Mouse (Mus musculus): Measurements from ENCODE around the gene Arid5b.

Gene Arid5b

GRCm38 (mm10) chr10:68278632-68279361 lies at the start of gene Arid5b:
TSS of gene Arid5b (minus strand) at chr10:68278740.
- peak; percentile 76 for DNase-seq

- no peak for DNase-seq
Measured at GRCm38 (mm10) chr10:68325378-68325777, 46.8 kb upstream of the Arid5b start.

GRCm38 (mm10) chr10:68324061-68324460 lies 45.5 kb upstream of the Arid5b start:
- no peak for DNase-seq

GRCm38 (mm10) chr10:68323167-68323566 lies 44.6 kb upstream of the Arid5b start:
- no peak for DNase-seq

- no peak for DNase-seq
Measured at GRCm38 (mm10) chr10:68320986-68321385, 42.4 kb upstream of the Arid5b start.

GRCm38 (mm10) chr10:68320496-68320895 lies 42.0 kb upstream of the Arid5b start:
- DNase-seq = no peak

- DNase-seq = no peak
Measured at GRCm38 (mm10) chr10:68319438-68319837, 40.9 kb upstream of the Arid5b start.

- DNase-seq = no peak
Measured at GRCm38 (mm10) chr10:68318438-68318979, 40.0 kb upstream of the Arid5b start.

GRCm38 (mm10) chr10:68312734-68313133 lies 34.2 kb upstream of the Arid5b start:
- no peak for DNase-seq

- no peak for DNase-seq
Measured at GRCm38 (mm10) chr10:68301013-68301412, 22.5 kb upstream of the Arid5b start.

GRCm38 (mm10) chr10:68289465-68289864 lies 10.9 kb upstream of the Arid5b start:
- DNase-seq = no peak

- DNase-seq = peak; percentile 82
Measured at GRCm38 (mm10) chr10:68282466-68283391, 4.2 kb upstream of the Arid5b start.

- DNase-seq = no peak
Measured at GRCm38 (mm10) chr10:68281775-68282106, 3.2 kb upstream of the Arid5b start.

GRCm38 (mm10) chr10:68281076-68281774 lies 2.7 kb upstream of the Arid5b start:
- DNase-seq = peak; percentile 18

- DNase-seq = peak; percentile 80
Measured at GRCm38 (mm10) chr10:68279516-68280501, 1.3 kb upstream of the Arid5b start.

- DNase-seq = peak; percentile 41
Measured at GRCm38 (mm10) chr10:68277671-68278151, 829 bp downstream of the Arid5b start.

- DNase-seq = peak; percentile 68
Measured at GRCm38 (mm10) chr10:68276976-68277441, 1.5 kb downstream of the Arid5b start.

GRCm38 (mm10) chr10:68276350-68276975 lies 2.1 kb downstream of the Arid5b start:
- peak; percentile 77 for DNase-seq

GRCm38 (mm10) chr10:68274900-68275760 lies 3.4 kb downstream of the Arid5b start:
- peak; percentile 51 for DNase-seq

GRCm38 (mm10) chr10:68269789-68270188 lies 8.8 kb downstream of the Arid5b start:
- DNase-seq = no peak
